Comparison of ENCODE assay signal across 26 mouse cellular contexts in the genomic region with DNA sequence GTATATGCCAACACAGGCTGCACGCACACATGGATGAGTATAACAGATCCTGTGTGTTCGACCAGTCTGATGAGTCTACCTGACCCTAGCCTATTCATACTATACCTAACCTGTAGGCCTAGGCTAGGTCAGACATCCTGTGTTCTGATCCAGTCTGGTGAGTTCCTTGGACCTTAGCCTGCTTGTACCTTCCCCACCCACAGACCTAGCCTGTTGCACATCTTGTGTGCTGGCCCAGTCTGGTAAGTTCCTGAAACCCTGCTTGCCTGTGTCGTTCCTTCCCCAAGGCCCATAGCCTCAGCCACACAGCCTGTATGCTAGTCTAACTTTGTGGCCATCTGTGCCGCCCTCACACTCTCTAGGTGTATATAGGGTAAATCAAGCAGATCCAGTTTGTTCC. TPM values are rescaled to one million over a fixed set of nuclear protein-coding genes. Genes with fewer than 3 reads are reported as not detected.
"Had no signal": no experiment of that assay in that cellular context is flagged by ENCODE, and none has a peak within 500 bp of the region (broad histone marks: within the 10 kb centered on the region; RNA-seq: fewer than 3 reads in every experiment).

No protein-coding gene starts in this region.

- H3K4me3 ChIP-seq: heart, embryonic 13.5 days; heart, embryonic 15.5 days; hindbrain, embryonic 10.5 days; hindbrain, embryonic 12.5 days; intestine, embryonic 15.5 days; kidney, embryonic 15.5 days; limb, embryonic 13.5 days; limb, embryonic 15.5 days; liver, embryonic 12.5 days had no signal

- H3K9me3 ChIP-seq: heart, embryonic 13.5 days; heart, embryonic 15.5 days; hindbrain, embryonic 10.5 days; hindbrain, embryonic 12.5 days; intestine, embryonic 15.5 days; kidney, embryonic 15.5 days; limb, embryonic 13.5 days; limb, embryonic 15.5 days; liver, embryonic 12.5 days had no signal

- H3K27ac ChIP-seq: heart, embryonic 13.5 days; heart, embryonic 15.5 days; hindbrain, embryonic 10.5 days; hindbrain, embryonic 12.5 days; hindbrain, embryonic 14.5 days; intestine, embryonic 15.5 days; kidney, embryonic 15.5 days; kidney, postnatal 0 days; limb, embryonic 13.5 days; limb, embryonic 15.5 days; liver, embryonic 12.5 days; liver, embryonic 14.5 days had no signal

- H3K36me3 ChIP-seq: heart, embryonic 15.5 days; intestine, embryonic 15.5 days; kidney, embryonic 15.5 days had no signal

- DNase-seq: gastrocnemius, postnatal 14 days; gastrocnemius, postnatal 36 days; heart, adult 18-20 months; heart, postnatal 14 days; heart, postnatal 36 days; kidney, adult 18-20 months; kidney, adult 9 months; kidney, postnatal 14 days; kidney, postnatal 36 days; layer of hippocampus, adult 9-11 months; layer of hippocampus, postnatal 36 days; left cerebral cortex, postnatal 4 days had no signal

- H3K27me3 ChIP-seq: heart, embryonic 13.5 days; heart, embryonic 15.5 days; hindbrain, embryonic 12.5 days; intestine, embryonic 15.5 days; kidney, embryonic 15.5 days; limb, embryonic 13.5 days; limb, embryonic 15.5 days; liver, embryonic 12.5 days had no signal

- H3K4me1 ChIP-seq: heart, embryonic 13.5 days; hindbrain, embryonic 10.5 days; hindbrain, embryonic 12.5 days; intestine, embryonic 15.5 days; kidney, embryonic 15.5 days; limb, embryonic 15.5 days had no signal

RNA-seq across cellular contexts. Expression of a gene that starts 45.1 kb away (rescaled TPM):
- total RNA-seq: gastrocnemius, postnatal 14 days; heart, postnatal 14 days; heart, postnatal 36 days; left cerebral cortex, adult 18-20 months; left cerebral cortex, postnatal 10 days; left cerebral cortex, postnatal 4 days had no signal
